ENCODE assay signal across 17 mouse cellular contexts in genomic region chr3:38812457-38812856, GRCm38 (mm10).
DNase-seq lines count a peak whose midpoint lies in the region; ATAC-seq and TF ChIP-seq lines count a peak whose summit lies in the region.
"Had no signal": no experiment of that assay in that cellular context is flagged by ENCODE, and none has a peak within 500 bp of the region (broad histone marks: within the 10 kb centered on the region; RNA-seq: fewer than 3 reads in every experiment).

No protein-coding gene starts in this region.

- DNase-seq in midbrain, embryonic 11.5 days (ENCODE audit: low spot score, missing footprints), result peak; percentile 14
- DNase-seq in midbrain, embryonic 10.5 days (ENCODE audit: low spot score), result no peak
- peak; percentile 65 for DNase-seq in brain, embryonic 14.5 days (ENCODE audit: low read depth)
- DNase-seq in MN1 (ENCODE audit: low spot score), result no peak
- DNase-seq: adrenal gland, adult 8-10 months; adrenal gland, postnatal 36 days; cerebellum, adult 11 months; cerebellum, adult 8-10 months; cerebellum, postnatal 25 days; forebrain, postnatal 0 days; gastrocnemius, postnatal 14 days had no signal

- H3K9ac ChIP-seq in midbrain, embryonic 11.5 days (ENCODE audit: low read length), result no peak overlapping the region
- H3K9ac ChIP-seq in midbrain, embryonic 13.5 days (replicated peaks), result no peak overlapping the region
- no peak overlapping the region for H3K9ac ChIP-seq in neural tube, embryonic 14.5 days (replicated peaks; ENCODE audit: low read depth, low read length)
- H3K9ac ChIP-seq: embryonic facial prominence, embryonic 12.5 days; forebrain, embryonic 13.5 days; forebrain, postnatal 0 days; heart, embryonic 12.5 days had no signal

- H3K4me3 ChIP-seq in midbrain, embryonic 11.5 days (ENCODE audit: low read depth, low read length), result no peak overlapping the region
- H3K4me3 ChIP-seq in midbrain, embryonic 10.5 days, result no peak overlapping the region
- H3K4me3 ChIP-seq in midbrain, embryonic 13.5 days (replicated peaks), result no peak overlapping the region
- H3K4me3 ChIP-seq in neural tube, embryonic 14.5 days (ENCODE audit: low read depth, low read length), result no peak overlapping the region
- H3K4me3 ChIP-seq: embryonic facial prominence, embryonic 12.5 days; forebrain, embryonic 13.5 days; heart, embryonic 12.5 days; hindbrain, embryonic 10.5 days had no signal

- H3K27me3 ChIP-seq in midbrain, embryonic 11.5 days (ENCODE audit: control insufficient read depth, insufficient read depth, low read length), result no peaks in the 10 kb centered on the region
- H3K27me3 ChIP-seq in midbrain, embryonic 10.5 days (ENCODE audit: low read depth, poor library complexity, severe bottlenecking), result no peaks in the 10 kb centered on the region
- H3K27me3 ChIP-seq in midbrain, embryonic 13.5 days, result no peaks in the 10 kb centered on the region
- no peaks in the 10 kb centered on the region for H3K27me3 ChIP-seq in neural tube, embryonic 14.5 days (ENCODE audit: control insufficient read depth, insufficient read depth, low read length)
- H3K27me3 ChIP-seq: embryonic facial prominence, embryonic 12.5 days; forebrain, embryonic 13.5 days; heart, embryonic 12.5 days had no signal

- 64% methylated on average over 4 of the region's 4 CpGs for WGBS in midbrain, embryonic 11.5 days
- 76% methylated on average over 4 of the region's 4 CpGs for WGBS in midbrain, embryonic 10.5 days
- 39% methylated on average over 4 of the region's 4 CpGs for WGBS in midbrain, embryonic 13.5 days
- 34% methylated on average over 4 of the region's 4 CpGs for WGBS in neural tube, embryonic 14.5 days

- no peak for TF ChIP-seq POLR2A in brain, embryonic 14.5 days (IDR thresholded peaks at IDR 0.05; ENCODE audit: borderline replicate concordance, extremely low read depth, insufficient read depth, insufficient read length, poor library complexity, severe bottlenecking)

- no peaks in the 10 kb centered on the region for H3K4me1 ChIP-seq in midbrain, embryonic 11.5 days (ENCODE audit: control insufficient read depth, insufficient read depth, low read length)
- H3K4me1 ChIP-seq in midbrain, embryonic 10.5 days, result no peaks in the 10 kb centered on the region
- H3K4me1 ChIP-seq in midbrain, embryonic 13.5 days (replicated peaks), result no peaks in the 10 kb centered on the region
- H3K4me1 ChIP-seq in neural tube, embryonic 14.5 days (ENCODE audit: control insufficient read depth, insufficient read depth, low read length), result 0 out of 2 replicates have a peak, but pooled peaks cover 3% of the 10 kb centered on the region
- H3K4me1 ChIP-seq: forebrain, embryonic 13.5 days; heart, embryonic 12.5 days; hindbrain, embryonic 10.5 days had no signal

- no peaks in the 10 kb centered on the region for H3K9me3 ChIP-seq in midbrain, embryonic 11.5 days (ENCODE audit: control insufficient read depth, low read length)
- H3K9me3 ChIP-seq in midbrain, embryonic 10.5 days (replicated peaks), result no peaks in the 10 kb centered on the region
- H3K9me3 ChIP-seq in midbrain, embryonic 13.5 days, result no peaks in the 10 kb centered on the region
- no peaks in the 10 kb centered on the region for H3K9me3 ChIP-seq in neural tube, embryonic 14.5 days (ENCODE audit: control insufficient read depth, low read length)
- H3K9me3 ChIP-seq: embryonic facial prominence, embryonic 12.5 days; forebrain, embryonic 13.5 days; heart, embryonic 12.5 days; hindbrain, embryonic 10.5 days had no signal

- TF ChIP-seq CTCF in brain, embryonic 14.5 days (IDR thresholded peaks at IDR 0.05; ENCODE audit: borderline replicate concordance, extremely low read depth, insufficient read depth, insufficient read length), result no peak

- no peak overlapping the region for H3K4me2 ChIP-seq in midbrain, embryonic 11.5 days
- H3K4me2 ChIP-seq in midbrain, embryonic 13.5 days (replicated peaks), result no peak overlapping the region
- no peak overlapping the region for H3K4me2 ChIP-seq in neural tube, embryonic 14.5 days (ENCODE audit: low read depth, low read length)
- H3K4me2 ChIP-seq: embryonic facial prominence, embryonic 12.5 days; forebrain, embryonic 13.5 days; heart, embryonic 12.5 days had no signal

- no peaks in the 10 kb centered on the region for H3K36me3 ChIP-seq in midbrain, embryonic 11.5 days (ENCODE audit: control insufficient read depth, insufficient read depth, low read length)
- no peaks in the 10 kb centered on the region for H3K36me3 ChIP-seq in midbrain, embryonic 10.5 days
- H3K36me3 ChIP-seq in midbrain, embryonic 13.5 days, result no peaks in the 10 kb centered on the region
- no peaks in the 10 kb centered on the region for H3K36me3 ChIP-seq in neural tube, embryonic 14.5 days (ENCODE audit: control insufficient read depth, insufficient read depth, low read length)
- H3K36me3 ChIP-seq: embryonic facial prominence, embryonic 12.5 days; heart, embryonic 12.5 days; hindbrain, embryonic 10.5 days had no signal

- H3K27ac ChIP-seq in midbrain, embryonic 11.5 days (ENCODE audit: low read depth, low read length), result no peak overlapping the region
- no peak overlapping the region for H3K27ac ChIP-seq in midbrain, embryonic 10.5 days (replicated peaks)
- H3K27ac ChIP-seq in midbrain, embryonic 13.5 days, result no peak overlapping the region
- H3K27ac ChIP-seq in neural tube, embryonic 14.5 days (ENCODE audit: low read depth, low read length), result no peak overlapping the region
- H3K27ac ChIP-seq: embryonic facial prominence, embryonic 12.5 days; forebrain, embryonic 13.5 days; hindbrain, embryonic 10.5 days had no signal

- peak; percentile 33; the same call in 1 of the 2 replicates for ATAC-seq in midbrain, embryonic 11.5 days (ENCODE audit: low FRiP score)
- peak; percentile 84 for ATAC-seq in midbrain, embryonic 13.5 days
- peak; percentile 66 for ATAC-seq in neural tube, embryonic 14.5 days (ENCODE audit: low read depth)
- ATAC-seq: forebrain, embryonic 13.5 days; forebrain, postnatal 0 days had no signal

Comparison
In these comparisons a context has a peak if more than half of its experiments do, and no peak if none do; other contexts are left out.
1. DNase-seq: peak in midbrain, embryonic 11.5 days (single experiment) and brain, embryonic 14.5 days (single experiment); none in midbrain, embryonic 10.5 days (single experiment) and MN1 (single experiment).
2. ATAC-seq: peak in every context shown above with its lines; median percentile 84 in midbrain, embryonic 13.5 days; 66 in neural tube, embryonic 14.5 days; 33 in midbrain, embryonic 11.5 days.